Mouse (Mus musculus) liver, postnatal 0 days (tissue): Measurements from ENCODE around the gene Prkcd.

Experiments
- CTCF ChIP-seq: sonication (generic); IDR thresholded peaks from 2 replicates; pipeline ENCODE4 v1.5.1; 2016; ENCODE audit warnings: antibody characterized with exemption, low read depth
- EP300 ChIP-seq: IDR thresholded peaks from 2 replicates; pipeline ENCODE4 v1.6.1; 2016; ENCODE audit warnings: antibody characterized with exemption, low read depth, mild to moderate bottlenecking

GRCm38 (mm10) chr14:30562343-30562742 is 63.7 kb downstream of the Prkcd start:
- no peak for TF ChIP-seq CTCF
- no peak for TF ChIP-seq EP300
